Mouse (Mus musculus) midbrain, postnatal 0 days (tissue): ENCODE measurements at regions not wholly inside any gene's neighbourhood (a gene's known extent, or its start where the extent isn't known, plus 50 kb on each side); places are given as distances from the start of the nearest gene placed in this dataset.

ENCODE experiments used
- ATAC-seq: fragments of 200-750 bp; cut with Nextera tagmentation; 2 replicates; pipeline ENCODE4 v1.8.0; 2017; ENCODE audit warnings: moderate number of reproducible peaks, mild to moderate bottlenecking, moderate TSS enrichment, moderate library complexity; ENCODE audit not compliant: low FRiP score
- DNase-seq: peaks from one replicate; pipeline ENCODE4 v3.0.0-alpha.2; 2015; ENCODE audit warnings: low spot score
- H3K27ac ChIP-seq: fragments of 300-500 bp; sonication (generic); 2 replicates; pipeline ENCODE4 v1.5.1; 2014; ENCODE audit warnings: low read depth, mild to moderate bottlenecking, low read length, mixed read lengths
- H3K27me3 ChIP-seq: fragments of 300-500 bp; sonication (generic); 2 replicates; pipeline ENCODE4 v1.6.1; 2014; ENCODE audit warnings: low read length, control low read depth, mixed read lengths; ENCODE audit not compliant: insufficient read depth
- H3K36me3 ChIP-seq: fragments of 300-500 bp; sonication (generic); 2 replicates; pipeline ENCODE4 v1.6.1; 2014; ENCODE audit warnings: low read length, control low read depth, mixed read lengths; ENCODE audit not compliant: insufficient read depth
- H3K4me1 ChIP-seq: fragments of 300-500 bp; sonication (generic); 2 replicates; pipeline ENCODE4 v1.6.1; 2014; ENCODE audit warnings: mild to moderate bottlenecking, control low read depth, antibody characterized with exemption, low read length, mixed read lengths; ENCODE audit not compliant: insufficient read depth
- H3K4me2 ChIP-seq: fragments of 300-500 bp; sonication (generic); 2 replicates; pipeline ENCODE4 v1.6.1; 2014; ENCODE audit warnings: low read depth, mild to moderate bottlenecking, low read length, mixed read lengths; ENCODE audit not compliant: poor library complexity, severe bottlenecking
- H3K4me3 ChIP-seq: fragments of 300-500 bp; sonication (generic); 2 replicates; pipeline ENCODE4 v1.5.1; 2014; ENCODE audit warnings: low read depth, mild to moderate bottlenecking, low read length, moderate library complexity
- H3K9ac ChIP-seq: fragments of 300-500 bp; sonication (generic); replicated peaks from 2 replicates; pipeline ENCODE4 v1.6.1; 2014; ENCODE audit warnings: mild to moderate bottlenecking, low read length, moderate library complexity, mixed read lengths; ENCODE audit not compliant: poor library complexity, severe bottlenecking
- H3K9me3 ChIP-seq: fragments of 300-500 bp; sonication (generic); 2 replicates; pipeline ENCODE4 v1.6.1; 2016; ENCODE audit warnings: low read length, control low read depth
- CTCF ChIP-seq: IDR thresholded peaks from 2 replicates; pipeline ENCODE4 v1.5.1; 2016; ENCODE audit warnings: antibody characterized with exemption, mild to moderate bottlenecking
- whole genome bisulfite sequencing: fragments of 180-500 bp; shearing (Covaris S2); extraction: QIAGEN DNeasy Blood & Tissue Kit; methylation state at CpG from one replicate; pipeline ENCODE4 v1.1.7; 2014; 5-methylcytosine and 5-hydroxymethylcytosine counted together

DNA sequence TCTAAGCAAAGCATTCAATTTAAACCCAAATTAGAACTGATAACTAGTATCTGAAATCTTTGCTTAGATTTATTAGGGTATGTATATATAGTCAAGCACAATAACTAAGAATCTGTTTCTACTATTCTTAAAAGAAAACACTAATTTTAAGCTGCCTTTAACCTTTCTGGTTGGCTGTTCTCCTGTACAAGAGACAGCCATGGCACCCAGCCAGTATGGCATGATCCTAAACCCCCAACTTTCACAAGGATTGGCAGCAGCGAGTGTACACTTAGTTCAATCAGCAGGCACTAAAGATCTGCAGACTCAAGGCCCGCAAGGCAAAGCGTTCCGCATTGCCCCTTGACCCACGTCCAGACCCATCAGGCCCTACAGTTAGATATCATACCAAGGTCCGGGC, 91.3 kb upstream of the Crim1 start:
- Histone ChIP-seq H3K9me3 (no peaks in the 10 kb centered on the region), H3K4me2 (no peak overlapping the region), H3K36me3 (no peaks in the 10 kb centered on the region), H3K4me3 (no peak overlapping the region), H3K9ac (no peak overlapping the region), H3K4me1 (no peaks in the 10 kb centered on the region), H3K27me3 (no peaks in the 10 kb centered on the region), H3K27ac (no peak overlapping the region)
- no peak for DNase-seq
- no peak for ATAC-seq
- WGBS: 93% methylated on average over 6 of the region's 6 CpGs
- no peak for TF ChIP-seq CTCF

DNA sequence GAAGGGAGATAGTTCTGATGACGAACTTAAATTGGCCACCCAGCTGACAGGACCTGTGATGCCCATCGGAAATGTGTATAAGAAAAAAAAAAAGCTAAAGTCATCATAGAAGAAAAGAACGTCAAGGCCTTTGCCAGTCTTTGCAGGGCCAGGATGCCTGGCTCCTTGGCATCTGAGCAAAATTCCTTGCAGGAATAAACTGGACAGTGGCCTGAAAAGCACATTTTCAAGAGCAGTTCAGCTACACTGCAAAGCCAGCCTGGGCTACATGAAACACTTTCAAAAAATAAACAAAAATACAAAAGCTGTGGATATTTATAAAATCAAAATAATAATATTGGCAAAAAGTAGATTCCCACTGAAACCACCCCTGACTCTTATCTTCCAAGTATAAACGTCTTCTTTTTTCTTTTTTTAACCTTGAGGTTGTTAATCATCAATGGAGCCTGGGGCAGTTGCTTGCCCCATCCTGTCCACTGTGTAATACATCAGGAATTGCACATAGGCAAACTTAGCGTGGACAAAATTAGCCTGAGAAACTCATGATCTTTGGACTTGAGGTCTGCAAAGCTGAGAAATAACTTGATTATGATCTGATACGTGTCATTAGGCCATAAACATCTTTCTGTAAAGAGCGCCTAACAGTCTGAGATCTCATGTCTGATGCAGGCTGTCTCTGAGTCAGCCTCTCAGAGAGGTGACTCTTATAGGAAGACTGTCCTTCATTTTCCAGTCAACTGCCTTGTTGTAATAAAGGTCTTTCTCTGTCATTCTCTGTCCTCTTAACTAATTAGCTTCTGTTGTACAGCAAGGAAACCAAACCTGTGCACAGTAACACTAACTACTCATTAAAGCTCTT, 90.5 kb upstream of the Crim1 start:
- WGBS: 87% methylated on average over 7 of the region's 7 CpGs

DNA sequence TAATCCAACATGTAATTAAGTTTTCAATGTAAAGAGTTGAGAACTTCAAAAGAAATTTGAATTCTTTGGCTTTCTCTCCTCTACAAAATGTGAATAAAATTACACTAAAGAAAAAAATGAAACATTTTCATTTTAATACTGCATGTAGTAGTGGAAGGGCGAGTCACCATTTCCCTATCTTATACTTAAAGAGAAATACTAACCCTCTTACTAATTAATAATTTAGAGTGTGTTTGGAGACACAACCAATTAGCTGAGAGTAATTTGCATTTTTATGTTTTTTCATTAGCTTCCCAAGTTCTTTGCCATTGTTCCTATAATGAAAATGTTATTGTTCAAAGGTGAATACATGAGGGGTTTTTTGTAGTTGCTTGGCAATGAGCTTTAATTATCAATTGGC, 67.9 kb upstream of the Crim1 start:
- H3K9ac ChIP-seq: no peak overlapping the region
- H3K36me3 ChIP-seq: no peaks in the 10 kb centered on the region
- no peak overlapping the region for H3K4me2 ChIP-seq
- TF ChIP-seq CTCF: no peak
- H3K9me3 ChIP-seq: no peaks in the 10 kb centered on the region
- no peaks in the 10 kb centered on the region for H3K27me3 ChIP-seq
- H3K4me1 ChIP-seq: no peaks in the 10 kb centered on the region
- no peak overlapping the region for H3K4me3 ChIP-seq
- ATAC-seq (no peak), DNase-seq (no peak)
- no peak overlapping the region for H3K27ac ChIP-seq
- WGBS: 86% methylated on average over 1 of the region's 1 CpGs

More for the DNA sequence above, 90.5 kb upstream of the Crim1 start:
- H3K4me2 ChIP-seq: no peak overlapping the region
- no peaks in the 10 kb centered on the region for H3K9me3 ChIP-seq
- no peaks in the 10 kb centered on the region for H3K4me1 ChIP-seq
- no peak overlapping the region for H3K4me3 ChIP-seq
- no peaks in the 10 kb centered on the region for H3K36me3 ChIP-seq
- no peak for ATAC-seq
- no peak overlapping the region for H3K27ac ChIP-seq
- no peak overlapping the region for H3K9ac ChIP-seq
- TF ChIP-seq CTCF: no peak
- H3K27me3 ChIP-seq: no peaks in the 10 kb centered on the region
- DNase-seq: no peak

DNA sequence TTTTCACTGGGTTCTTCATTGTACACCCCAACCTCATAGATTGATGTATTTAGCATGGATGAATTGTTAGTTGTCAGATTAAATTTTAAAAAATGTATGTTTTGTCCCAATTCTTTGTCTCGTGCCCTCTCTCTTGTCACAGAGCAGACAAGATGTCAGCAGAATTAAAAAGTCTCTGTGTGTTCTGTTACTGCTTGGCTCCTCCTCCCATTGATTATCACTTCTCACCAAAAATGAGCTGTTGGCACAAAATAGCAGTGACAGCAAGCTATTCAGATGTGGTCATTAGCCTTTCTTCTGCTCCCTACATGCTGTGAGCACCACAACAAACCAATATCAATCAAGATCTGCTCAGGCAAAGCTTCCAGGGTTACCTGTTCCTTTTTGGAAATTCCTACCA, 62.1 kb upstream of the Crim1 start:
- no peaks in the 10 kb centered on the region for H3K36me3 ChIP-seq
- TF ChIP-seq CTCF: no peak
- no peak overlapping the region for H3K27ac ChIP-seq
- no peak overlapping the region for H3K4me2 ChIP-seq
- WGBS: 48% methylated on average over 1 of the region's 1 CpGs
- H3K4me1 ChIP-seq: no peaks in the 10 kb centered on the region
- H3K27me3 ChIP-seq: no peaks in the 10 kb centered on the region
- no peaks in the 10 kb centered on the region for H3K9me3 ChIP-seq
- H3K9ac ChIP-seq: no peak overlapping the region
- DNase-seq (no peak), ATAC-seq (no peak)
- no peak overlapping the region for H3K4me3 ChIP-seq

DNA sequence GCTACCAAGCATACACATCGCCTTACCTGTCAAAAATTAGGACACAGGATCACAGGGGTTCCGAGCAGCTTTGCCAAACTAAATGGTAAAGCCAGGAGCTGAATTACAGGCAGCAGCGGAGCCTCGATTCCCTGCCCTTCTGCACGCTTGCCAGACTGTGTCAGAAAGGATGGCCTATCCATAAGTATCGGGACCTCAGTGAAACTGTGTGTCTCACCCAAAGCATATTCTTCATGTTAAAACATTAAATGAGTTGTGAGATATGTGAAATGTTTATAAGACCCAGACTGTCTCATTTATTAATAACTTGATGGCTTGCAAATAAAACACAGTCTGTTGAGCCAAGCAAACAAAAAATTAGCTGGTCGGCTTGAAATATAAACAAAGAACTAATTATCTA, 59.4 kb upstream of the Crim1 start:
- Histone ChIP-seq H3K27me3 (no peaks in the 10 kb centered on the region), H3K4me2 (no peak overlapping the region), H3K27ac (no peak overlapping the region), H3K4me1 (no peaks in the 10 kb centered on the region), H3K36me3 (no peaks in the 10 kb centered on the region), H3K9ac (no peak overlapping the region), H3K4me3 (no peak overlapping the region), H3K9me3 (no peaks in the 10 kb centered on the region)
- 90% methylated on average over 7 of the region's 7 CpGs for WGBS
- no peak for TF ChIP-seq CTCF
- DNase-seq (no peak), ATAC-seq (no peak)

DNA sequence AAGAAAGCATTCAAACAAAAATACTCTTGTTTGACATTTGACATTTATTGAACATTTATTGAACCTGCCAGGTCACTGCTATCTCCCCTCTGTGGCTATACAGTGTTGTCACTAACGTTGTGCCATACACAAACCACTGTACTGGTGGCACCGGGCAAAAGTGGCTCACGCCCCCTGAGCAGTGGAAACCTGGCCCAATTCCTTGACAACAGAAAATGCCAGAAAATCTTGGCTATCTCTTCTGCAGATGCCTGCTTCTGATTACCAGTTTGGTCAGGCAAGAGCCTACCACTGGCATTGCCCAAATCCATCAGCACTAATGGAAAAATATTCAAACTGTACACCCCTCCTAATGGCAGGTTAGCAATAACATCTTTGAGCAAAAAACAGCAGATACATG, 58.9 kb upstream of the Crim1 start:
- WGBS: 85% methylated on average over 3 of the region's 3 CpGs
- no peaks in the 10 kb centered on the region for H3K27me3 ChIP-seq
- no peak for ATAC-seq

More for the DNA sequence above, 58.9 kb upstream of the Crim1 start:
- no peak for DNase-seq
- Histone ChIP-seq H3K27ac (no peak overlapping the region), H3K9ac (no peak overlapping the region), H3K36me3 (no peaks in the 10 kb centered on the region), H3K4me3 (no peak overlapping the region), H3K4me1 (no peaks in the 10 kb centered on the region), H3K4me2 (no peak overlapping the region), H3K9me3 (no peaks in the 10 kb centered on the region)
- TF ChIP-seq CTCF: no peak
